Mouse (Mus musculus) testis, adult 10 weeks (tissue): ENCODE measurements around the gene Kpna3. TPM values are rescaled to one million over a fixed set of nuclear protein-coding genes. Genes with fewer than 3 reads are reported as not detected.

Experiments used
- polyA plus RNA-seq: library from polyadenylated mRNA; stranded (reverse); fragments of 350-450 nt; fragmentation: Illumina TruSeq; extraction: RNeasy Lipid Tissue Mini Kit (QIAGEN cat#74804); gene quantifications from one replicate; pipeline ENCODE4 v1.2.3, GENCODE M21; 2014; ENCODE audit warnings: low read depth, low replicate concordance

The Kpna3 gene
- polyA plus RNA-seq = 68.2 TPM

GRCm38 (mm10) chr14:61439661-61440559 lies at the start of gene Kpna3:
TSS of gene Kpna3 (minus strand) at chr14:61439874.

GRCm38 (mm10) chr14:61360131-61360980 lies 79.3 kb downstream of the Kpna3 start, which contains the start of gene Ebpl:
TSS of gene Ebpl (minus strand) at chr14:61360439.

Other genes with a start within 250 kb of the Kpna3 start
- 0.50 TPM for gene Sgcg, start 181.4 kb downstream of the Kpna3 start, polyA plus RNA-seq
- 9.6 TPM for gene Arl11, start 130.1 kb downstream of the Kpna3 start, polyA plus RNA-seq
- gene Ebpl, start 79.4 kb downstream of the Kpna3 start, polyA plus RNA-seq = 1.3 TPM
- gene Spryd7, start 117.0 kb upstream of the Kpna3 start, polyA plus RNA-seq = 55.4 TPM
- 107 TPM for gene Trim13, start 158.4 kb upstream of the Kpna3 start, polyA plus RNA-seq
- 0.31 TPM for gene Kcnrg, start 167.6 kb upstream of the Kpna3 start, polyA plus RNA-seq